Mouse (Mus musculus) heart, adult 2 months (tissue): Measurements from ENCODE around the gene Olfr90. TPM values are rescaled to one million over a fixed set of nuclear protein-coding genes. Genes with fewer than 3 reads are reported as not detected.

Experiments
- DNase-seq, 2 experiments: peaks; one replicate each; pipeline ENCODE4 v3.0.0; 2021
- H3K27ac ChIP-seq: fragments of 200-600 bp; 2 replicates; pipeline ENCODE4 v1.8.1; 2022
- H3K27me3 ChIP-seq: fragments of 200-500 bp; 2 replicates; pipeline ENCODE4 v1.6.1; 2012; ENCODE audit warnings: mild to moderate bottlenecking, low read length, inconsistent platforms, mixed read lengths; ENCODE audit not compliant: control insufficient read depth, insufficient read depth
- H3K36me3 ChIP-seq: fragments of 200-500 bp; 2 replicates; pipeline ENCODE4 v1.6.1; 2012; ENCODE audit warnings: low read length, inconsistent platforms; ENCODE audit not compliant: control insufficient read depth, insufficient read depth
- H3K4me1 ChIP-seq: fragments of 200-500 bp; 2 replicates; pipeline ENCODE4 v1.6.1; 2011; ENCODE audit warnings: low read length; ENCODE audit not compliant: control insufficient read depth, insufficient read depth
- H3K4me3 ChIP-seq: fragments of 200-600 bp; 2 replicates; pipeline ENCODE4 v1.8.1; 2022
- H3K79me2 ChIP-seq: fragments of 200-500 bp; replicated peaks from 2 replicates; pipeline ENCODE4 v1.6.1; 2012; ENCODE audit warnings: mild to moderate bottlenecking, inconsistent platforms, low read length, moderate library complexity, mixed read lengths; ENCODE audit not compliant: control insufficient read depth, insufficient read depth
- H3K9ac ChIP-seq: fragments of 200-500 bp; 2 replicates; pipeline ENCODE4 v1.6.1; 2012; ENCODE audit warnings: low read depth, mild to moderate bottlenecking, control low read depth, inconsistent platforms, low read length, mixed read lengths
- CTCF ChIP-seq: fragments of 200-600 bp; IDR thresholded peaks from 2 replicates; pipeline ENCODE4 v1.8.1; 2022; ENCODE audit warnings: antibody characterized with exemption, mild to moderate bottlenecking, moderate library complexity
- EP300 ChIP-seq: fragments of 200-500 bp; IDR thresholded peaks from 2 replicates; pipeline ENCODE4 v1.6.1; 2011; ENCODE audit warnings: low read depth, low read length, control low read depth; ENCODE audit not compliant: insufficient read depth
- POLR2A ChIP-seq: fragments of 200-500 bp; IDR thresholded peaks from 2 replicates; pipeline ENCODE4 v1.6.1; 2011; ENCODE audit warnings: mild to moderate bottlenecking, low read depth, low read length, control low read depth; ENCODE audit not compliant: insufficient read depth
- WGBS: fragments of 180-500 bp; shearing (Covaris S2); methylation state at CpG from one replicate; pipeline ENCODE4 v1.1.7; 2018; 5-methylcytosine and 5-hydroxymethylcytosine counted together
- intact Hi-C: fragments of 180-260 bp; cut with DNase I; formaldehyde crosslinking; loops from one replicate; pipeline ENCODE4 v1.15.1; 2025
- polyA plus RNA-seq: library from polyadenylated mRNA; depleted of rRNA; stranded (reverse); fragments of >200 nt; gene quantifications from 2 replicates; pipeline ENCODE4 v1.2.3, GENCODE M21; 2012
- total RNA-seq, 2 experiments: library from RNA; stranded (reverse); gene quantifications; 2 replicates each; pipeline ENCODE4 v1.2.3; 2021

Olfr90 gene
- total and polyA plus RNA-seq, 3 experiments = not detected

- no peak overlapping the region for H3K4me3 ChIP-seq
- no peak for DNase-seq
- no peaks in the 10 kb centered on the region for H3K4me1 ChIP-seq
- no peaks in the 10 kb centered on the region for H3K27me3 ChIP-seq
- intact Hi-C loops = no loop called here
- H3K27ac ChIP-seq = no peak overlapping the region
- WGBS = 40% methylated on average over 10 of the region's 10 CpGs
- H3K36me3 ChIP-seq = no peaks in the 10 kb centered on the region
- no peak overlapping the region for H3K9ac ChIP-seq
- no peak for TF ChIP-seq POLR2A
- no peak for TF ChIP-seq EP300
- TF ChIP-seq CTCF = no peak
- H3K79me2 ChIP-seq = no peaks in the 10 kb centered on the region
Measured at GRCm38 (mm10) chr17:37085545-37085944, 2.8 kb downstream of the Olfr90 start.

- H3K9ac ChIP-seq = no peak overlapping the region
- H3K27me3 ChIP-seq = no peaks in the 10 kb centered on the region
- 65% methylated on average over 5 of the region's 5 CpGs for WGBS
- no peak overlapping the region for H3K4me3 ChIP-seq
- H3K79me2 ChIP-seq = no peaks in the 10 kb centered on the region
- intact Hi-C loops = no loop called here
- H3K36me3 ChIP-seq = no peaks in the 10 kb centered on the region
- H3K27ac ChIP-seq = no peak overlapping the region
- DNase-seq = no peak
- H3K4me1 ChIP-seq = no peaks in the 10 kb centered on the region
- TF ChIP-seq POLR2A (no peak), CTCF (peak; percentile 46), EP300 (no peak)
Measured at GRCm38 (mm10) chr17:37084632-37085031, 3.7 kb downstream of the Olfr90 start.

- H3K27me3 ChIP-seq = no peaks in the 10 kb centered on the region
- no peaks in the 10 kb centered on the region for H3K4me1 ChIP-seq
- H3K9ac ChIP-seq = no peak overlapping the region
- H3K4me3 ChIP-seq = no peak overlapping the region
- H3K27ac ChIP-seq = no peak overlapping the region
- no peaks in the 10 kb centered on the region for H3K36me3 ChIP-seq
- H3K79me2 ChIP-seq = no peaks in the 10 kb centered on the region
- peak; percentile 77 for TF ChIP-seq CTCF
- peak; percentile 69; the same call in 1 of the 2 replicates for TF ChIP-seq EP300
- no peak for TF ChIP-seq POLR2A
- 2% methylated on average over 8 of the region's 8 CpGs for WGBS
- intact Hi-C loops = loop anchor here (1.0 kb wide), 1 partner anchor 120 kb away; no protein-coding TSS in a partner anchor
- peak; percentile 27 to 52 for DNase-seq
Measured at GRCm38 (mm10) chr17:37083327-37083726, 5.0 kb downstream of the Olfr90 start.

GRCm38 (mm10) chr17:37081659-37082058 is 6.6 kb downstream of the Olfr90 start:
- 91% methylated on average over 4 of the region's 4 CpGs for WGBS
- Histone ChIP-seq H3K4me1 (no peaks in the 10 kb centered on the region), H3K79me2 (no peaks in the 10 kb centered on the region), H3K36me3 (no peaks in the 10 kb centered on the region), H3K4me3 (no peak overlapping the region), H3K27ac (no peak overlapping the region), H3K9ac (no peak overlapping the region), H3K27me3 (no peaks in the 10 kb centered on the region)
- intact Hi-C loops = no loop called here
- DNase-seq = no peak
- TF ChIP-seq EP300 (no peak), CTCF (no peak)

GRCm38 (mm10) chr17:37080119-37080518 is 8.2 kb downstream of the Olfr90 start:
- H3K4me1 ChIP-seq = no peaks in the 10 kb centered on the region
- H3K27ac ChIP-seq = no peak overlapping the region
- no peak for TF ChIP-seq POLR2A
- no peak for TF ChIP-seq EP300
- no peak for TF ChIP-seq CTCF
- H3K9ac ChIP-seq = no peak overlapping the region
- 14% methylated on average over 5 of the region's 5 CpGs for WGBS
- peak in 1 of 2 experiments; percentile 16 for DNase-seq
- intact Hi-C loops = no loop called here
- H3K36me3 ChIP-seq = no peaks in the 10 kb centered on the region
- no peaks in the 10 kb centered on the region for H3K79me2 ChIP-seq
- H3K4me3 ChIP-seq = no peak overlapping the region
- H3K27me3 ChIP-seq = no peaks in the 10 kb centered on the region

- no peak overlapping the region for H3K9ac ChIP-seq
- H3K36me3 ChIP-seq = no peaks in the 10 kb centered on the region
- H3K79me2 ChIP-seq = no peaks in the 10 kb centered on the region
- DNase-seq = no peak
- H3K27me3 ChIP-seq = no peaks in the 10 kb centered on the region
- H3K4me1 ChIP-seq = no peaks in the 10 kb centered on the region
- no peak for TF ChIP-seq POLR2A
- TF ChIP-seq CTCF = no peak
- no peak for TF ChIP-seq EP300
- 53% methylated on average over 2 of the region's 2 CpGs for WGBS
- H3K27ac ChIP-seq = no peak overlapping the region
- intact Hi-C loops = no loop called here
- no peak overlapping the region for H3K4me3 ChIP-seq
Measured at GRCm38 (mm10) chr17:37078990-37079389, 9.3 kb downstream of the Olfr90 start.
